Mouse (Mus musculus) ZHBTc4 (cell line): Measurements from ENCODE around the gene Brox.
"Not testable (repeated sequence)": the region's sequence is repeated elsewhere in the genome, so short reads cannot be mapped to it uniquely, and the experiment has no call there.

ENCODE experiments used
- DNase-seq: peaks from one replicate; pipeline ENCODE4 v3.0.0-alpha.2; 2011; ENCODE audit warnings: low read depth, low spot score

Gene Brox

DNA sequence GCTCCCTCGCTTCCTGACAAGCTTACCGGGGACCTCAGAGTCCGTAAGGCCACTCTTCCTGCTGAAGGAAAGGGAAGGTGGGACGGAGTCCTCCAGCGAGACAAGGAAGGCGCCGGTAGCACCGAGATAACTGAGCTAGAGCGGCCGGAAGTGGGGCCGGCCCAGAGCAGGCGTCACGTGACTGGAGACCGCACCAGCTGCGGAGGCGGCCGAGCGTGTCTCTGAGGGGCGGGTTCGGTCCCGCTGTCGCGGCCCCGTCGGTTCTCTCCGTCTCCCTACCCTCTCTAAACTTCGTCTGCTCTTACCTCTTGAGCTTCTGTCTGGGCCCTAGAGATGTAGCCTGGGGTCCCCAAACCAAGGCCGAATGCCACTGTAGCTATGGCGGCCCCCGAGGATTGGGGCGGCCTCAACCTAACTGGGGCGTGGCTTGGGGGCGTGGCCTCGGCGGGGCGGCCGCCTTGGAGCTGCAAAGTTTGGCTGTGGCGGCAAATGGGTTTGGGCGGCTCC, at the start of gene Brox:
Brox (minus strand) TSS at position 393 of the 507 bp plus-strand sequence.
- DNase-seq, result peak; percentile 94

DNA sequence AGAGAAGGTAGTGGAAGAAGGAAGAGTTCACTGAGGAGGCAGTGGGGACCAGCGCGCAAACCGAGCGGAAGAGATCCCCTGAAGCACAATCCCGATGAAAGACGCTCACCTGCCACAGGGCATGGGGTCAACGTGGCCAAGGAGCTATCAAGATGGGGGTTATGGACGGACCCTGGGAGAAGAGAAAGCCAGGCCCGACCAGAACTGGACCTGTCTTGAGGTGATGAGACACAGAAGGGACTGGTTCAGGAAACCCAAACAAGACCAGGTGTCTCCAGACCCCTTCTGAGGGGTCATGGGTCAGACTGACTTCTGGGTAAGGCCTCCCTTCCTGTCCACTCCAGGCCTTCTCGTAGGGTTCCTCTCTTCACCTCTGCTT, 48.7 kb upstream of the Brox start:
- DNase-seq, result no peak

DNA sequence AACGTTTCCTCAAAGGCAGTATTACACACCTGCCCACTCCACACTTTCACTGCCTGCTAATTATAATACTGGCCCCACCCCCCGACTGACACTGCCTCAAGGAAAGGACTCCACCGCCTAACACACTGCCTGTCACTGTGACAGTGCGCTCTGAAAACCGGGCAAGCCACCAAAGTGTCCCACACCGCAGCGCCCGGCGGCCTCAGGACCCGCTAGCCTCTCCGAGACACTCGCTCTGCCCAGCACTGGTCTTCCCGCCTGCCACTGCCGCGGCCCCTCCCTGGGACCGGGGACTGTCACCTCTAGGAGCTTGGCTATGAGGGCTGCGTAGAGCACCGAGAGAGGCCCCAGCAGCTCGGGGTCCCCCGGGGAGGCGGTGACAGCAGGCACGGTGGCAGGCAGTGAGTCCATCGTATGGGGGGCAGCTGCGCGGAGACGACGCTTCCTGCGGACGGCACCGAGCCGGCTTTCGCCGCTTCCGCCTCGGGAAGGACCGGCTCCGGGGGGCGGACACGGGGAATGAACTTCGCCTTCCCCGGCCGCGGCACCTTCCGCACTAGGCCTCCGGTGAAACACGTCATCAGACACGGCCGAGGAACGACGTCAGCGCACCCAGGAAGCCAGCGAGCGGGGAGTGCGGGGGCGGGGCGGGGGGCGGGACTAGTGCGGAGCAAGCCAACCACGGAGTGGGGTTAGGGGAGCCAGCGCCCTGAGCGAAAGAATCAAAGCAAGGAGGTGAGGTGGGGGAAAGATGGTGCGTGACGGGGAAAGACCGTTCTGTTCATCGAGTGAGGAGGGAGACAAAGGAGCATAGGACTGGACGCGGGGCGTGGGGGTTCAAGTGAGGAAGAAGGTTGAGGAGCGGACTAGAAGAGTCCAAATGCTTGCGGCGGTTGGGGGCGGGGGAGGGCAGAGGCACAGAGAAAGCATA, 48.1 kb upstream of the Brox start:
- peak; percentile 95 for DNase-seq

DNA sequence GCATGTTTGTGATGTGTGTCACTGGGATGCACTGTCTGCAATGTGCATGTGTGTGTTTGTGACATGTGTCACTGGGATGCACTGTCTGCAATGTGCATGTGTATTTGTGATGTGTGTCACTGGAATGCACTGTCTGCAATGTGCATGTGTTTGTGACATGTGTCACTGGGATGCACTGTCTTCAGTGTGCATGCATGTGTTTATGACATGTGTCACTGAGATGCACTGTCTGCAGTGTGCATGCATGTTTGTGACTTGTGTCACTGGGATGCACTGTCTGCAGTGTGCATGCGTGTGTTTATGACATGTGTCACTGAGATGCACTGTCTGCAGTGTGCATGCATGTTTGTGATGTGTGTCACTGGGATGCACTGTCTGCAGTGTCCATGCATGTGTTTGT, 45.8 kb upstream of the Brox start:
- DNase-seq, result not testable (repeated sequence)

DNA sequence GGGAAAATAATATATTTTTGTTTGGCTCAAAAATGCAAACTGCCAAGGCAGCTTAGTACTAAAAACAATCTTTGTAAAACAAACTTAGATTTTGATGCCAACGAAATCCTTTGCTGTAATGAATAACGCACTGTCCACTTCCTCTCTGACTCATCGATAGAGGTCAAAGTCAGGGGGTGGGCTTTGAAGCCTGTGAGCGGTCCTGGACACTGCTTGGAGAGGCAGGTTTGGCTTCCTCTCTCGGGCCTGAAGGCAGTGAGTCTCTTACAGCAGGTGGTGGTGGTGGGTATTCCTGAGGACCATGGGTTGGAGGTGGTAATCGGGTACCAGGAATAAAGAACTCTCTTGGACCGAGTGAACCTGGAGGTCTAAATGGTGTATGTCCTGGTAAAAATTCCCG, 30.1 kb upstream of the Brox start:
- no peak for DNase-seq

DNA sequence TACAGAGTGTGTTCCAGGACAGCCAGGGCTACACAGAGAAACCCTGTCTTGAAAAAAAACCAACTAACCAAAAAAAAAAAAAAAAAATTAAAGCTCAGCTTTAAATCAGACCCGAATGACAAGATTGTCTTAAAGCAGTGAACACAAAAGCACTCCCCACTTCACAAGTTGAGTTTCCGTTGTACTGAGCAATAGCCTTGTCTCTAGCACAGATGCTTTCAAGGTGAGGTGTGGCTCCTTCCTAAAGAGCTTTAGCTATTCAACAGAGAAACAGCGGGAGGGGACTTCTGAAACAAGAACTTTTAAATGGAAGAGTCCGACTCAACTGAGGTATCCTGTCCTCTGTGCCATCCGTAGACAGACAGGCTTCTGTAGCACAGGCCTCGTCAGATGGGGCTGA, 27.4 kb upstream of the Brox start:
- peak; percentile 85 for DNase-seq

DNA sequence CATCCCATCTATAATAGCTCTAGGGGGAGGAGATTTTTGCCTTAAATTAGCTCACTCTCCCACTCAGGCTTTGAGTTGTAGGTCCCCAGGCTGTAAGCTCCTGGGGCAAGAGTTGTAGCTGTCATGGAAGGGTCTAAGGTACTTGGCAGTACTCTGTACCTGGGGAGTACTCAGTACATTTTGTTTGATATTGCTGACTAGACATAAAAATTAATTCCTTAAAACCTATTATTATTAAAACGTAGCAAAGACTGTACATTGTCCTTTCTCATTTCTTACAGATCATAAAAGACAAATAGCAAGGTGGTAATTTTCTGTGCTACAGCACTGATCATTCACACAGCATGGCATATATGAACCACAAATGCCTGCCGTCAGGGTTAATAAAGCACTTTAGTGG, 26.9 kb upstream of the Brox start:
- no peak for DNase-seq

DNA sequence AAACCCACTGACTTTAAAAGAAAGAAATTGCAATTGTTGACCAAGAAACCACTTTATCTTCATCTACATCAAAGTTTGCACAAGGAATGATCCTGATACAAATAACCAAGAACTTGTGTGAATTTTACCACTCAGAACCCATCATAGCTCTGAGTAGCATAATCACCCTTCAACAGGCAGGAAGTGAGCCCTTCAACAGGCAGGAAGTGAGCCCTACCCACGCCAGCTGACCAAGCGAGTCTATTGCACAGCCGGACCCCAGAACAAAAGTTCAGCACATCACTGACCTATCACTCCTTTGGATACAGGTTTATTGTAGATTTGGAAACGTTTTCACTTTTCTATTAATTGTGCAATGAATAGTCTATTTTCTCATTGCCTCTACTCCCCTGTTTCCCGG, 25.4 kb upstream of the Brox start:
- not testable (repeated sequence) for DNase-seq

DNA sequence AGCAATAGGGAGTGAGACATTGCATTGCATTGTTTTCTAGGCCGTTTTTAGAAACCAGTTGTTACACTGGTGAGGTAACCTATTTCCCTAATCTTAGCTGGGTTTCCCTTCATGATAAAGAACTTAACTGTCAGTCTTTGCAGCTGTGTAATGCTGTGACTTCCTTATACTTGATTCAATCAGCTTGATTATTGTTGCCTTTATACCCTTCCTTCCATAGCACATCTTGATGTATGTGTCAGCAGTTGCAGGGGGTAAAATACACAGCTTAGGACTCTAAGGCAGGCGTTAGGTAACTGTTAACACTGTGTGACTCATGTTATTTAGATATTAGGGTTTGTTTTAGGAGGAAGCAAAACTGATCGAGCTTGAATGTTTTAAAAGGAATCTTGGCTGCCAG, 23.6 kb upstream of the Brox start:
- no peak for DNase-seq

DNA sequence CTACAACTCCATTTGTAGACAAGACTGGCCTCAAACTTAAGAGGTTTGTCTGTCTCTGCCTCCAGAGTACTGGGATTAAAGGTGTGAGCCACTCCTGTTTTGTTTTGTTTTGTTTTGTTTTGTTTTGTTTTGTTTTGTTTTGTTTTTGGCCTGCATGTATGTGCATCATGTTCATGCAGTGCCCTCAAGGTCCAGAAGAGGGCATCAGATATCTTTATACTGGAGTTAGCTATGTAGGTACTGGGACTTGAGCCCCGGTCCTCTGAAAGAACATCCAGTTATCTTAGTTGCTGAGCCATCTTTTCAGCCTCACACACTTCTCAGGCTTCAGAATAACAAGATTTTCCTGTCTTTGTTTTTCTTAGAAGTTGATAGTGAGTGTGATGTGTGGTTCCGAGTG, 18.7 kb upstream of the Brox start:
- peak; percentile 70 for DNase-seq

DNA sequence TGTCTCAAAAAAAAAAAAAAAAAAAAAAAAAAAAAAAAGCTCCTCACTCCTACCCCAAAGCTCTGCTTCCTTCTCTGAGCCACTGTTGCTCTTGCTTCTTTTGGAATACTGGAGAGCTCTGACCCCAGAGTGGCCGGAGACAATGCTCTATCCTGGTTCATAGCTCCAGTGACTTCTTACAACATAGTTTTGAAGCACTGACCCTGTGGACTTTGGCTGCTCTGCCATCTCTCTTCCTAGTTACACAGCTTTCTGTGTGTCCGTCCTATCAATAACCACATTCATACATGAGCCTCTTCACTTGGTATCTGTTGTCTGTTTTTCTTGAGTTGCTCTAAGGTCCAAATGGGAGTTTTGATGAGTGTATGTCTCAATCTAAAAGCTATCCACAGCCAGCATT, 15.0 kb upstream of the Brox start:
- DNase-seq, result no peak

DNA sequence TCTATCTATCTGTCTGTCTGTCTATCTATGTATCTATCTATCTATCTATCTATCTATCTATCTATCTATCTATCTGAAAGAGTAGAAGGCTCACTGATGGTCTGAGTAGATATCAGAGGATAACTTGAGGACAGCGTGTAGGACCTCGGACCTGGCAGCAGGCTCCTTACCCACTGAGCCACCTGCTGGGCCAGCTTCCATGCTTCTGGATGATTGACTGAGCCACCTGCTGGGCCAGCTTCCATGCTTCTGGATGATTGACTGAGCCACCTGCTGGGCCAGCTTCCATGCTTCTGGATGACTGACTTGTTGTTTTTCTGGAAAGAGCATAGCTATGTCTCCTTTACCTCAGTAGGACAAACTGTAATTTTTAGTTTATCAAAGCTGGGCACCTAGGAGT, 12.5 kb upstream of the Brox start:
- DNase-seq, result not testable (repeated sequence)

DNA sequence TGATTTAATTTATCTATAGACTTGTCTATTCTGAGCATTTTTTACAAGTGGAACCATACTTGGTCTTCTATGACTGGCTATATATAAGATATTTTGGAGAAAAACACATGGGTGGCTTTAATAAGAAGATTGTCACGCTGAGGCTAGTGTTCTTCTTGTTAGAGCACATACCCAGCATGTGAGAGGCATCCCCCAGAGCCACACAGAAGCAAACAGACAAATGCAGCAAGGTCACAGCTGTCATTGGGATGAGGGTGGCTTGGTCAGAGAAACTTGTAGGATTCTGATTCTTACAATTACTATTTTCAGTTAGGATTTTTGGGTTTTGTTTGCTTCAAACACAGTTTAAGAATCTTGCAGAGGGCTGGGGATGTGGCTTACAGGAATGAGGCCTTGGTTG, 11.4 kb upstream of the Brox start:
- no peak for DNase-seq

DNA sequence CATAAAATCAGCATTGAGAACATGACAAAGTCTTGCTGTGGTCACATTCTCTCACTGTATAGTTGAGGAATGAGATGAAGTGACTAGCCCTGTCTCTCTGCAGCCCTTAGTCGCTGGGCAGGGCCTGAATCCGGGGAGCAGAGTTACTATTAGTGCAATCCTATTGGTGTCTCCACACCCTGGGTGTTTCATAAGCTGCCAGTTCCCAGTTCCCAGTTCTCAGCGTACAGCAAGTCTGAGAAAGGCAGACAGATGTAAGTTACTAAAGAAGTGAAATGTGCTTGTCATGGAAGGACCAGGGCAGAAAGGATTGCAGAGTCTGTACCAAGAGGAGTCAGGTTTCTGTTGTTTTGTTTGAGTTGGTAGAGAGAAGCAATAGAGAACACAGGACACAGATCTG, 10.5 kb upstream of the Brox start:
- no peak for DNase-seq

DNA sequence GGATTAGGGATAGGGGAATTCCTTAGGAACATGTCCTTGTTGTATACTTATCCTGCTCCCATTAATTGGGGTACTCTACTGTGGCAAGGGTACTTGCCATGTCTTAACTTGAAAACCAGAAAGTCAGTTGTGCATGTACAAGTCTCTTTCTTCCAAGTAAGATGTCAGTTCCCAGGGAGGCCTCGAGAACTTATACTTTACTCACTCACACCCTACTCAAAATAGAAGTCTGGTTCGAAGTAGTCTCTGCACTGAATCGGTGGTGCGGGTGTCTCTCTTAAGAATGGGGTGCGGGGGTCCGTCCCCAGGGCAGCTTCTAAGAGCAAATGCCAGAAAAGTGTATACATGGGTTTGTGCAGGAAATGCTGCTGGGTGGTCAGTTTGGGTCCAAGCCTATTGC, 2.1 kb upstream of the Brox start:
- DNase-seq, result peak; percentile 100

DNA sequence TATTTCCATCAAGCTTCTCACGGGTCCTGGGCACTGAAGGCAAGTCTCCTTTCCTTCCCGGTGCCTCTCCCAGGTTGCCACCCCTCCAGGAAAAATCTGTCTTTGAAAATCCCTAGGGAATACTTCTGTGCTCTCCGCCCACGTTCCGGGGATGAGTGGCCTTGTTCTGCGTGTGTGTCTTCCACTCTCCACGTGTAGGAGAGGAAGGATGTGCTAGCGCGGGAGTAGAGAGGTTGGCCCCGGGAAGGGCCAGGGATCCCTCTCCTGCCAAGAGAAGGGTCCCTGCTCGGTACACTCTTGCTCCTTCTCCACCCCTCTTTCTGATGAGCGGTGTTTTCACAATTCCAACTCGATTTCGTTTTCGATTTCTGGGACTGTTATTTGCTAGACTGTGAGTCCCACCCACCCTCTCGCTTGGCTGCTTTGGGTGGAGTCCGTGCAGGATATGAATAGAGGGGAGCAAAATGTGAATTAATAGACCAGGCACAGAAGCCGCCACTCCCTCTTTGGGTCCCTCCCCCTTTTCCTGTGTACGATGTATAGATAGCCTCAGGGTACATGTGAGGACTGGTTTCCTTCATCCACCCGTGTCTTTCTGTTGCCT, 919 bp upstream of the Brox start:
- DNase-seq, result peak; percentile 29

DNA sequence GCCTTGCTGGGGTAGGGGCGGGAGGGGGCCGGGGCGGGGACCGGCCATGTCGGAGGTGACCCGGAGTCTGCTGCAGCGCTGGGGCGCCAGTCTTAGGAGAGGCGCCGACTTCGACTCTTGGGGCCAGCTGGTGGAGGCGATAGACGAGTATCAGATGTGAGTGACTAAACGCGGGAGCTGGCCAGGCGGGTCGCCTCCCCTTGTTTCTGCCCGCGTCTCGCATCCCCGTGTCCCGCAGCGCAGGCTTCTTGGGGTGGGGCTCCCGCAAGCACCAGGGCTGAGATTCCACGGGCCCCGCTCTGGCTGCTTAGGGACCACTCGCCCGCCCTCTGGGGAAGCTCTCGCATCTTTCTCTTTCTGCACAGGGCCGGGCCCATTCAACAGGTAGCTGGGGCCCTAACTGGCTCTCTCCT, 410 bp upstream of the Brox start:
- DNase-seq, result peak; percentile 68

DNA sequence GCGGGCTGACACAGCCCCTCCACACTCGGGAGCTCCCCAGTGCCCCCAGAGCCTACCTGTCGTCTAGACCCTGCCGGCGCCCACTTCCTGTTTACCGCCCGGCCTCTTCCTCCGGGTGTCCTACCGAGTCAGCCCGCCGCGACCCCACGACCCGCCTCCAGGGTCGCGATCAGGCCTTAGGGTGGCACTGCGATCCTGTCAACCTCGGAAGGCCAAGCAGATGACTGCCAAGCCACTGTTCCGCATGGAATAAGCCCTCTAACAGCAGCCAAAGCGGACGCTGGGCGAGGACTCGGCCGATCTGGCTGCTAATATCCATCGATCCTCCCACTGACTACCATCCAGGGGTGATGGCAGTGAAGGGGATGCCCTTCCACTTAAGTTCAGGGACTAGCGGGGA, 604 bp downstream of the Brox start, which contains the start of gene Aida:
Aida (plus strand) TSS at position 126 of the 400 bp plus-strand sequence.
- DNase-seq, result peak; percentile 73

DNA sequence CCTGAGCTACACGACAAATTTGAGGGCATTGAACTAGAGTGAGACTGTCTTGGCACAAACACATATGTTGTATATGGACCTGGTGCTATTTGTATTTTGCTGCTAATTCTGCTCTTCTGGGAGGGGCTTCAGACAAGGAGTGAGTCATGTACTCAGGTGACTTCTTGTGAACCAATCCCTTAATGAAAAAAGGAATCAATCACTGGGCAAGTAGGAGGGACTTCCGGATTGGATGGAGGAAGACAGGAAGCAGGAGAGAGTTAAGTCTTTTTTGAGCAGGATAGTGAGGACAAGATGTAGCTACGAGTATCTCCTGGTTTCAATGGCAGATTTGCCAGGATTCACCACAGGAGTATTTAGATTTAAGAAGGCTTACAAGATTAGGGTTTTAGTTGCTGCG, 7.5 kb downstream of the Brox start:
- peak; percentile 71 for DNase-seq

DNA sequence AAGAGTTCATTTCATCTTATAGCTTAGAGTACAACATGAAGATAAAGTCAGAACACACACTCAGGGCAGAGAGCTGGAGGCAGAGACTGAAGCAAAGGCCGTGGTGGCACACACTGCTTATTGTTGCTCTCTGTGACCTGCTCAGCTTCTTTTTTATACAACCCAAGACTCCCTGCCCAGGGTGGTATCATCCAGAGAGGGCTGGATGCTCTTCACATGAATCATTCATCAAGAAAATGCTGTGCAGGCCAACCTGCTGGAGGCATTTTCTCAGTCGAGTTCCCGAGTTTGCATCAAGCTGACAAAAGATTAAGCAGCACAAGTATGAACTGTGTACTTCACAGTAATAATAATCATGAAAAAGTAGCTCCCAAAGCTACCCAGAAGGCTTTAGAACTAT, 8.7 kb downstream of the Brox start:
- DNase-seq, result no peak

DNA sequence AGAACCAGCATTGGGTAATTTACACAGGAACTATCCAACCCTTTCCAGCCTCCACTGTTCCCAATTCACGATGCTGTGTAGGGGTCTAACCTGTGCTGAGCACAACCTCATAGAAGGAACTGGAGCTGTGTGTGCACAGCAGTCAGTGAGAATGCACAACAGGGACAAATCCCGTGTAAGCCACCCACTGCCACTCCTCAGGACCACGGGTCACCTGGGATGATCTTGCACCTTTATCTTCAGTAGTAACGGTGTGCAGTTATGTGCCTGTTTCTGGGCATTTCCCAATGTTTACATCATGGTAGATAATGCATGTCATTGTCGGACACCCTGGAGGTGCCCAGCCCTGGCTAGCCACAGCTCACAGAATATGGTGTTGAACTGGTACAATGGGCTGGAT, 21.3 kb downstream of the Brox start:
- DNase-seq, result no peak

DNA sequence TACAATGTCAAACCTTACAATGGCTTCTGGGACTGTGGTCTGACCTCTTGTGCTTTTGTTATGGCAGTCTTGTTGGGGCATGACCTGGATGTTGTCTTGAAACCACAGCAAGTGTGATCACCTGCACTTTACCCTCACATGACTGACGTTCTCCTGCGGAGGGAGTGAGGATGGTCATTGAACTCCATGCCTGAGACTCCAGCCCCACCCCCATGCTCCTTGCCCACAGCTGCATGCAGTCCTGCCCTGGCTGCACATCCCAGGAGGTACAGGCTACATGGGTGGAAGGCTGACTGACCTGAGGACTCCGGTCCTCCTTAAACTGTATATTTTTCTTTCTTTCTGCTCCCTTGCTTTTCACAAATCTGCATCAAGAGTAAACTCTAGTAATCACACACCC, 22.7 kb downstream of the Brox start:
- DNase-seq, result no peak
